Mouse (Mus musculus): ENCODE measurements around the gene Myh15. TPM values are rescaled to one million over a fixed set of nuclear protein-coding genes. Genes with fewer than 3 reads are reported as not detected.

Myh15 gene
- polyA plus RNA-seq, 1 experiment from 2014 or later, result not detected

DNA sequence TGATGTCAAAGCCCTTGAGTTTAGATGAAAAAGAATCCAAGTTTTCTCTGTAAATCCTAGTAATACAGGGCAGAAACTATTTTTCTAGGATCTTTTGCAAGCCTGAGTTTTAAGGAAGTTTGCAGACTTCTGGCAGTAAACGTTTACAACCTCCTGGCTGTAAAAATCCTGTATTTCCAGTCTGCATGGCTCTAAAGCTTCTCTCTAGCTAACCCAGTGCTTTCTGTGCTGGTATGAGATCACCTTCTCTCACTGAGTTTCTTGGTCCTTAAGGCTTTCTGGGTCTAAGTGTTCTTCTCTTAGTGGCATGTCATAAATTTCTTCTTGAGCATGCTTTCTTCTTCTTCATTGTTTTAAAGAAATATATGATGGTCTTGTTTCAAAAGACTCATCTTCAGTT is 70.7 kb downstream of the Myh15 start:
- Histone ChIP-seq H3K4me3 (ENCODE audit: low read depth, low read length) (no peak overlapping the region), H3K36me3 (ENCODE audit: control insufficient read depth, insufficient read depth, low read length) (no peaks in the 10 kb centered on the region), H3K27ac (ENCODE audit: low read depth, low read length) (no peak overlapping the region), H3K9me3 (ENCODE audit: control insufficient read depth, low read length) (no peaks in the 10 kb centered on the region), H3K4me1 (replicated peaks; ENCODE audit: control insufficient read depth, insufficient read depth, low read length) (no peaks in the 10 kb centered on the region), H3K4me2 (no peak overlapping the region), H3K9ac (ENCODE audit: low read depth, low read length) (no peak overlapping the region), H3K27me3 (replicated peaks; ENCODE audit: control insufficient read depth, insufficient read depth, low read length) (no peaks in the 10 kb centered on the region)
- 42% methylated on average over 1 of the region's 1 CpGs for WGBS
- DNase-seq (ENCODE audit: low spot score), result no peak
- ATAC-seq (replicated peaks; ENCODE audit: low FRiP score), result no peak

DNA sequence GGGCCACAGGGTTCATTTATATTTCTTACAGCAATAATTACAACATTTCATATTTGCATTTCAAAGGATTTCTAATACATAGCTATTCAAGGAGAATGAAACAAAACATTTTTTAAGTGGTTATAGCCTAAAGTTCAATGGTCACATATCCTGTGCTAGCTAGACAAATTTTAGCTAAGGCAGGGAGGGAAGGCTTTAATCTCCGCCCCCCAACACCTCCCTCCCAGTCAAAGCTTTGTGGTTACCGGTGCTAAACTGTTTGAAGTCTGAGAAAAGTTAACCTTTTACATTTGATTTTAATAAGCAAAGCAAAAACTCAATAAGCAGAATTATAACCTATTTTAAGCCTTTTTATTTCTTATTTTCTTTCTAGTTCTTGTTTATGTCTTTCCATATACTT is 98.9 kb downstream of the Myh15 start:
- H3K4me1 ChIP-seq (replicated peaks; ENCODE audit: control insufficient read depth, insufficient read depth, low read length), result no peaks in the 10 kb centered on the region
- H3K27me3 ChIP-seq (replicated peaks; ENCODE audit: control insufficient read depth, insufficient read depth, low read length), result no peaks in the 10 kb centered on the region
- no peaks in the 10 kb centered on the region for H3K9me3 ChIP-seq (ENCODE audit: control insufficient read depth, low read length)
- DNase-seq (ENCODE audit: low spot score), result no peak
- H3K27ac ChIP-seq (ENCODE audit: low read depth, low read length), result no peak overlapping the region
- H3K4me3 ChIP-seq (ENCODE audit: low read depth, low read length), result no peak overlapping the region
- no peak overlapping the region for H3K4me2 ChIP-seq
- H3K9ac ChIP-seq (ENCODE audit: low read depth, low read length), result no peak overlapping the region
- no peaks in the 10 kb centered on the region for H3K36me3 ChIP-seq (ENCODE audit: control insufficient read depth, insufficient read depth, low read length)
- 65% methylated on average over 2 of the region's 2 CpGs for WGBS
- no peak for ATAC-seq (replicated peaks; ENCODE audit: low FRiP score)

- Histone ChIP-seq H3K9me3 (ENCODE audit: control insufficient read depth, low read length) (no peaks in the 10 kb centered on the region), H3K27me3 (replicated peaks; ENCODE audit: control insufficient read depth, insufficient read depth, low read length) (no peaks in the 10 kb centered on the region), H3K27ac (ENCODE audit: low read depth, low read length) (no peak overlapping the region), H3K4me3 (ENCODE audit: low read depth, low read length) (no peak overlapping the region), H3K4me1 (replicated peaks; ENCODE audit: control insufficient read depth, insufficient read depth, low read length) (no peaks in the 10 kb centered on the region), H3K4me2 (no peak overlapping the region), H3K9ac (ENCODE audit: low read depth, low read length) (no peak overlapping the region), H3K36me3 (ENCODE audit: control insufficient read depth, insufficient read depth, low read length) (no peaks in the 10 kb centered on the region)
- 36% methylated on average over 7 of the region's 7 CpGs for WGBS
- no peak for ATAC-seq (replicated peaks; ENCODE audit: low FRiP score)
- DNase-seq (ENCODE audit: low spot score), result no peak
Observed at GRCm38 (mm10) chr16:49164349-49165137, 107.3 kb downstream of the Myh15 start.

DNA sequence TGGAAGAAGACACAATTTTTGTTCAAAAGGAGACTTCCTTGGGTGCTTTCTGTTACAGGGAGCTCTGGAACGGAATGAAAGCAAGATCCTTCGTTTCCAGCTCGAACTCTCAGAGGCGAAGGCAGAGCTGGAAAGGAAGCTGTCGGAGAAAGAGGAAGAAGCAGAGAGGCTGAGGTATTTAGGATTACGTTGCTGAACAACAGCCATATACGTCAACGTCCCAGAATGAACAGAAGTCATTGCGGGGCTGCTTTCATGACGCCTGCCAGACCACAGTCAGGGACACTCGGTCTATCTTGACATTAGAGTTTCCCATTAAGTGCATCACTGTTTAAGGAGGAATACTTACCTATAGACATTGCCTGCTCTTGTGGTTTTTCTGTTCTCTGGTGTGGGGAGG is 108.4 kb downstream of the Myh15 start:
- 56% methylated on average over 11 of the region's 11 CpGs for WGBS
- DNase-seq (ENCODE audit: low spot score) (no peak), ATAC-seq (replicated peaks; ENCODE audit: low FRiP score) (no peak)
- Histone ChIP-seq H3K4me3 (ENCODE audit: low read depth, low read length) (no peak overlapping the region), H3K36me3 (ENCODE audit: control insufficient read depth, insufficient read depth, low read length) (no peaks in the 10 kb centered on the region), H3K27me3 (replicated peaks; ENCODE audit: control insufficient read depth, insufficient read depth, low read length) (no peaks in the 10 kb centered on the region), H3K27ac (ENCODE audit: low read depth, low read length) (no peak overlapping the region), H3K4me1 (replicated peaks; ENCODE audit: control insufficient read depth, insufficient read depth, low read length) (no peaks in the 10 kb centered on the region), H3K9me3 (ENCODE audit: control insufficient read depth, low read length) (no peaks in the 10 kb centered on the region), H3K4me2 (no peak overlapping the region), H3K9ac (ENCODE audit: low read depth, low read length) (no peak overlapping the region)

GRCm38 (mm10) chr16:49167325-49167724 is 110.0 kb downstream of the Myh15 start:
- H3K9me3 ChIP-seq (ENCODE audit: control insufficient read depth, low read length), result no peaks in the 10 kb centered on the region
- H3K27ac ChIP-seq (ENCODE audit: low read depth, low read length), result no peak overlapping the region
- H3K9ac ChIP-seq (ENCODE audit: low read depth, low read length), result no peak overlapping the region
- H3K27me3 ChIP-seq (replicated peaks; ENCODE audit: control insufficient read depth, insufficient read depth, low read length), result no peaks in the 10 kb centered on the region
- DNase-seq (ENCODE audit: low spot score) (no peak), ATAC-seq (replicated peaks; ENCODE audit: low FRiP score) (no peak)
- no peak overlapping the region for H3K4me2 ChIP-seq
- H3K4me3 ChIP-seq (ENCODE audit: low read depth, low read length), result no peak overlapping the region
- H3K4me1 ChIP-seq (replicated peaks; ENCODE audit: control insufficient read depth, insufficient read depth, low read length), result no peaks in the 10 kb centered on the region
- H3K36me3 ChIP-seq (ENCODE audit: control insufficient read depth, insufficient read depth, low read length), result no peaks in the 10 kb centered on the region
- 86% methylated on average over 12 of the region's 12 CpGs for WGBS

DNA sequence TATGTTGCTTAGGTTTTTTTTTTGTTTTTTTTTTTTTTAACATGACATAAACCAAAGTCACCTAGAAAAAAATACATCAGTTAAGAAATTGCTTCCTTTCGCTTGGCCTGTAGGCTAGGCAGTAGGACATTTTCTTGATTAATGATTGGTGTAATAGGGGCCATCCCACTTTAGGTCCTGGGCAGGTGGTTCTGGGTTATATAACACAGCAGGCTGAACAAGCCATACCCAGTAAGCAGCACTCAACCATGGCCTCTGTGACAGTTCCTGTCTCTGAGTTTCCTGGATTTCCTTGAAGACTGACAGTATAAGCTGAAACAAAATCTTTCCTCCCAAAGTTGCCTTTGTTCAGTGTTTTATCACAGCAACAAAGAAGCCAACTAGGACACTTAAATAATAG is 117.8 kb downstream of the Myh15 start:
- Histone ChIP-seq H3K4me2 (no peak overlapping the region), H3K4me1 (replicated peaks; ENCODE audit: control insufficient read depth, insufficient read depth, low read length) (no peaks in the 10 kb centered on the region), H3K4me3 (ENCODE audit: low read depth, low read length) (no peak overlapping the region), H3K9me3 (ENCODE audit: control insufficient read depth, low read length) (no peaks in the 10 kb centered on the region), H3K27ac (ENCODE audit: low read depth, low read length) (no peak overlapping the region), H3K36me3 (ENCODE audit: control insufficient read depth, insufficient read depth, low read length) (no peaks in the 10 kb centered on the region), H3K9ac (ENCODE audit: low read depth, low read length) (no peak overlapping the region), H3K27me3 (replicated peaks; ENCODE audit: control insufficient read depth, insufficient read depth, low read length) (no peaks in the 10 kb centered on the region)
- DNase-seq (ENCODE audit: low spot score) (no peak), ATAC-seq (replicated peaks; ENCODE audit: low FRiP score) (no peak)
- 87% methylated on average over 1 of the region's 1 CpGs for WGBS

- DNase-seq (ENCODE audit: low spot score), result no peak
- no peaks in the 10 kb centered on the region for H3K9me3 ChIP-seq (ENCODE audit: control insufficient read depth, low read length)
- no peaks in the 10 kb centered on the region for H3K27me3 ChIP-seq (replicated peaks; ENCODE audit: control insufficient read depth, insufficient read depth, low read length)
- H3K4me1 ChIP-seq (replicated peaks; ENCODE audit: control insufficient read depth, insufficient read depth, low read length), result no peaks in the 10 kb centered on the region
- no peak overlapping the region for H3K9ac ChIP-seq (ENCODE audit: low read depth, low read length)
- no peak overlapping the region for H3K4me3 ChIP-seq (ENCODE audit: low read depth, low read length)
- no peak overlapping the region for H3K27ac ChIP-seq (ENCODE audit: low read depth, low read length)
- 87% methylated on average over 8 of the region's 8 CpGs for WGBS
- no peaks in the 10 kb centered on the region for H3K36me3 ChIP-seq (ENCODE audit: control insufficient read depth, insufficient read depth, low read length)
- no peak overlapping the region for H3K4me2 ChIP-seq
- ATAC-seq (replicated peaks; ENCODE audit: low FRiP score), result no peak
Observed at GRCm38 (mm10) chr16:49175729-49176395, 118.6 kb downstream of the Myh15 start.

DNA sequence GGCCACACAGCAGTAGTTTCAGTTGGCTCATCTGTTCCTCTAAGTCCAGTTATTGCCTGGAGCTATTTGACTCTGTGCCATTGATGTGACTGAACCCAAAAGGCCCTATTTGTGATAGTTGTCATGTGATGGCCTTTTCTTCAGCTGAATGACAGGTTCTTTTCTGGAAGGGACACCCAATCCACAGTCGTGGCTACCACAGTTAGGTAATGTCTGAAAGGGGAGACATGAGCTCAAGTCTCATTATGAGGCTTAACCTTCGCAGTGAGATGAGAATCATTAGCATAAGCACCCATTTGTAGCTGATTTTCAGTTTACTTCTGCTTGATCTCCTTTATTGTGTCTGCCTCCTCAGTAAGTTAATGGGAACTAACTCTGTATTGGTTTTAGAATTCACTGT is 136.2 kb downstream of the Myh15 start:
- H3K4me1 ChIP-seq (replicated peaks; ENCODE audit: control insufficient read depth, insufficient read depth, low read length), result no peaks in the 10 kb centered on the region
- no peak for DNase-seq (ENCODE audit: low spot score)
- ATAC-seq (replicated peaks; ENCODE audit: low FRiP score), result no peak
- H3K4me3 ChIP-seq (ENCODE audit: low read depth, low read length), result no peak overlapping the region
- H3K36me3 ChIP-seq (ENCODE audit: control insufficient read depth, insufficient read depth, low read length), result no peaks in the 10 kb centered on the region
- no peaks in the 10 kb centered on the region for H3K27me3 ChIP-seq (replicated peaks; ENCODE audit: control insufficient read depth, insufficient read depth, low read length)
- no peaks in the 10 kb centered on the region for H3K9me3 ChIP-seq (ENCODE audit: control insufficient read depth, low read length)
- 54% methylated on average over 2 of the region's 2 CpGs for WGBS
- no peak overlapping the region for H3K27ac ChIP-seq (ENCODE audit: low read depth, low read length)
- no peak overlapping the region for H3K4me2 ChIP-seq
- no peak overlapping the region for H3K9ac ChIP-seq (ENCODE audit: low read depth, low read length)

- H3K4me1 ChIP-seq (replicated peaks; ENCODE audit: control insufficient read depth, insufficient read depth, low read length), result no peaks in the 10 kb centered on the region
- H3K9ac ChIP-seq (ENCODE audit: low read depth, low read length), result no peak overlapping the region
- DNase-seq (ENCODE audit: low spot score) (no peak), ATAC-seq (replicated peaks; ENCODE audit: low FRiP score) (no peak)
- H3K27me3 ChIP-seq (replicated peaks; ENCODE audit: control insufficient read depth, insufficient read depth, low read length), result no peaks in the 10 kb centered on the region
- H3K4me3 ChIP-seq (ENCODE audit: low read depth, low read length), result no peak overlapping the region
- H3K27ac ChIP-seq (ENCODE audit: low read depth, low read length), result no peak overlapping the region
- no peak overlapping the region for H3K4me2 ChIP-seq
- no peaks in the 10 kb centered on the region for H3K36me3 ChIP-seq (ENCODE audit: control insufficient read depth, insufficient read depth, low read length)
- WGBS, result 79% methylated on average over 2 of the region's 2 CpGs
- no peaks in the 10 kb centered on the region for H3K9me3 ChIP-seq (ENCODE audit: control insufficient read depth, low read length)
Observed at GRCm38 (mm10) chr16:49193986-49194385, 136.7 kb downstream of the Myh15 start.
